Mouse (Mus musculus) CH12.LX (cell line): ENCODE results near the gene Eif2b5.
A peak's percentile ranks its signal among the peaks of the same experiment; 100 is the strongest.

ENCODE experiments used
- CTCF ChIP-seq, 2 experiments: IDR thresholded peaks in 1 of 2; conservative IDR thresholded peaks in 1 of 2; 2 replicates each; pipeline ENCODE4 v1.5.1; 2011 to 2012; ENCODE audit warnings: low read depth in 2 of 2, low read length in 2 of 2, improper control_type of control experiment in 1 of 2, inconsistent platforms in 1 of 2, mild to moderate bottlenecking in 1 of 2, moderate library complexity in 1 of 2
- E2F4 ChIP-seq: IDR thresholded peaks from 2 replicates; pipeline ENCODE4 v1.6.1; 2011; ENCODE audit warnings: low read depth, low read length, improper control_type of control experiment; ENCODE audit not compliant: insufficient replicate concordance
- EP300 ChIP-seq: IDR thresholded peaks from 2 replicates; pipeline ENCODE4 v1.6.1; 2011; ENCODE audit warnings: low read length, improper control_type of control experiment
- KAT2A ChIP-seq: IDR thresholded peaks from 2 replicates; pipeline ENCODE4 v1.6.1; 2012; ENCODE audit warnings: low read length, improper control_type of control experiment, inconsistent platforms; ENCODE audit not compliant: insufficient replicate concordance
- MAX ChIP-seq: IDR thresholded peaks from 2 replicates; pipeline ENCODE4 v1.6.1; 2011; ENCODE audit warnings: low read length, improper control_type of control experiment
- NRF1 ChIP-seq: IDR thresholded peaks from 2 replicates; pipeline ENCODE4 v1.6.1; 2014; ENCODE audit warnings: low read depth, mild to moderate bottlenecking, inconsistent platforms, low read length, improper control_type of control experiment, moderate library complexity
- POLR2A ChIP-seq: IDR thresholded peaks from 2 replicates; pipeline ENCODE4 v1.6.1; 2011; ENCODE audit warnings: low read depth, mild to moderate bottlenecking, improper control_type of control experiment, low read length
- POLR2AphosphoS2 ChIP-seq: IDR thresholded peaks from 2 replicates; pipeline ENCODE4 v1.6.1; 2011; ENCODE audit warnings: low read depth, low read length, improper control_type of control experiment
- SIN3A ChIP-seq: IDR thresholded peaks from 2 replicates; pipeline ENCODE4 v1.6.1; 2012; ENCODE audit warnings: low read length, improper control_type of control experiment, inconsistent platforms
- TCF12 ChIP-seq: IDR thresholded peaks from 2 replicates; pipeline ENCODE4 v1.6.1; 2014; ENCODE audit warnings: low read depth, mild to moderate bottlenecking, inconsistent platforms, low read length, improper control_type of control experiment
- ZNF384 ChIP-seq: IDR thresholded peaks from 2 replicates; pipeline ENCODE4 v1.6.1; 2012; ENCODE audit warnings: low read depth, low read length, improper control_type of control experiment, inconsistent platforms

DNA sequence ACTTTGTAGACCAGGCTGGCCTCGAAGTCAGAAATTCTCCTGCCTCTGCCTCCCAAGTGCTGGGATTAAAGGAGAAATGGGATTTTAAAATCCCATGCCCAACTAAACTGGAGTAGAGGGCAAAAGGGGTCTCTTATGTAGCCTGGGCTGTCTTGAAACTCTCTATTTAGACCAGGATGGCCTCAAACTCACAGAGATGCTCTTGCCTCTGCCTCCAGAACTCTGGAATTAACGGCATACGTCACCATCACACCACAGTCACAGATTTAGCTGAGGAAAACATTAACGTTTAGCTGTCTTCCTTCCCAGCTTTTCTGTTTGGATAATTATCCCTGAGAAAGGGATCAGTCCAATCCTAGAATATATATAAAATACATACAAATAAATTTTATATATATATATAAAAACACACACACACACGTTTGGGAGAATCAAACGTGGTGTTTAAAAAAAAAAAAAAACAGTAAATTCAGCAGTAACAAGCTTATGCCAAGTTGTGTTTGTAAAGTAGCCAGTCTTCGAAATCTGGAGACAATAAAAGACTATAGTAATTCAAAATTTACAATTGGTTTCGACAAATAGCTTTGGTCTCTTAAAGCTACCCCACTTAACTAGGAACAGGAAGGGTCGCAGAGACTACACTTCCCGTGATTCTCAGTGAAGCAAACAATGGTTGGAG is 36.1 kb downstream of the Eif2b5 start:
- TF ChIP-seq KAT2A: no peak
- peak; percentile 73; the same call in 1 of the 2 replicates for TF ChIP-seq ZNF384
- TF ChIP-seq POLR2AphosphoS2: no peak
- TF ChIP-seq CTCF (conservative IDR thresholded peaks at IDR 0.05 in 1 of 2, IDR thresholded peaks at IDR 0.05 in 1 of 2; ENCODE audit: low read depth in 2 of 2, low read length in 2 of 2): no peak
- no peak for TF ChIP-seq SIN3A
- no peak for TF ChIP-seq MAX
- no peak for TF ChIP-seq EP300
- no peak for TF ChIP-seq NRF1
- TF ChIP-seq TCF12: no peak
- no peak; the same call in 1 of the 2 replicates for TF ChIP-seq POLR2A
- TF ChIP-seq E2F4: no peak
